Mouse (Mus musculus): Measurements from ENCODE around the gene Zfp42.
"Not testable (repeated sequence)": the region's sequence is repeated elsewhere in the genome, so short reads cannot be mapped to it uniquely, and the experiment has no call there.

Zfp42 gene

DNA sequence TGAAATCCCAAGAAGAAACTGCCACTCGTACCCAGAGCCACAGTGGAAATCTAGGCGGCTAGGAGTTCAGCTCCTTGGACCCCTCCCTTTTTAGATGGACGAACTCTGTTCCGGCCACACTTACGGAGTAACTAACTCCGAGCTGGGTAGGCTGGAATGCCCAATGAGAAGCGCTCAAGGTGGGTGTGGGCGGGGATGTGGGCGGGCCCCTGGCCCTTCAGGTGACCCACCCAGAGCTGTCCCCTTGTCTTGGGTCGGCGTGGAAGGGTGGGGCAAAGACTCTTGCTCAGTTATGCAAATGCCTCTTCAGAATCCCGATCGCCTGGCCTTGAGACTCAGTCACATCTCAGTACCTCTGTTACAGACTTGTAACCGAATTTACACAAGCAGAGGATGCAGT lies at the start of gene Zfp42:
Gene Zfp42, minus strand, starts transcription at position 85 of the 400 bp plus-strand sequence.
- no peak for DNase-seq (ENCODE audit: low read depth)

- DNase-seq (ENCODE audit: low read depth), result no peak
These were observed 49.4 kb upstream of the Zfp42 start for GRCm38 (mm10) chr8:43356069-43356770.

- not testable (repeated sequence) for DNase-seq (ENCODE audit: low read depth)
These were observed 45.5 kb upstream of the Zfp42 start for GRCm38 (mm10) chr8:43352241-43352640.

- DNase-seq (ENCODE audit: low read depth), result no peak
These were observed 31.8 kb upstream of the Zfp42 start for GRCm38 (mm10) chr8:43338555-43338954.

- DNase-seq (ENCODE audit: low read depth), result peak; percentile 4
These were observed 26.7 kb upstream of the Zfp42 start for GRCm38 (mm10) chr8:43333465-43333864.

GRCm38 (mm10) chr8:43331657-43332056 lies 24.9 kb upstream of the Zfp42 start:
- DNase-seq (ENCODE audit: low read depth), result no peak

DNA sequence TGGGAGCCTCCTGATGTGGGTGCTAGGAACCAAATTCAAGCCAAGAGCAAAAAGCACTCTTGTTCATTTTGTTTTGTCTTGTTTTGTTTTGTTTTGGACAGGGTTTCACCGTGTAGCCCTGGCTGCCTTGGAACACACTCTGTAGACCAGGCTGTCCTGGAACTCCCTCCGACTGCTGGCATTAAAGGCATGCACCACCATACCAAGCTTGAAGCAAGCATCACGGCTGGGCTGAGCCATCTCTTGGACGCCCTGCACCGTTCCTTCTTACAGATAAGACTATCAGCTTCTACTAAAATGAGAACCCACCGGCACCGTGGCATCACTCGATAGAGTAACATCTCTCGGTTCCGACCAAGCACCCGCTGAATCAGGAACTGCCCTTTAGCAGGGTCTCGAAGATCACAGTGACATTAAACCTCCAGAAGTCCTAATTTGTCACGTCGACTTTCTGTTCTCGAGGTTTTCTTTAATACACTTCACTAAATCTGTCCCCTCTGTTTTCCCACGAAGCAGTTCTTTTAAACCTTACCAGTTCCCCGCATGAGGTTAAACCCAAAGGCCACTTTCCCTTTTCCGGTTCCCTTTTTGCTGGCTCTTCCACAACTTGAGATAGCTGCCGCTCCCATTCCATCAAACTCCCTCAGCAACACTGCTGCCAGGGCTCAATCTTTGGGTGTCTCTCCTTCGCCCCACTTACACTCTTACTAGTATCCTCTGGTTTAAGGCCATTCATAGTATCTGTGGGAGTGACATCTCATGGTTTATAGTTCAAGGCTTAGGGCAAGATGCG lies 23.3 kb upstream of the Zfp42 start:
- no peak for DNase-seq (ENCODE audit: low read depth)

DNA sequence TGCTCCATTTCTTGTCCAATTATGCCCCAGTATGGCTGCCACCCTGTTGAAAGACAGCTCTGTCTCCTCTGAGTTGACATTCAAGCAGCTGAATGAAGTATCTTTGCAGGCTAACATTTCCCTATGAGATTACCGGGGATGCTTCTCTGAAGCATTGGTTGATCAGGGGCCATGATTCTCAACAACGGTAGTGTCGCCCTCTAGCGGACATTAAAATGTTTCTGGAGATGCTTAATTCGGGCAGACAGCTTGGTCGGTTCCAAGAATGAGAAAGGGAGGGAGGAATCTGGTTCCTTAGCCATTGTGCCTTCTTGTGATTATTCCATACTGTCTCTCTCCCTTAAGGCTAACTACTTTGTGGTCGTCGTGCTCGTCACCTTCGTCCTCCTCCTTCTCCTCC lies 21.9 kb upstream of the Zfp42 start:
- no peak for DNase-seq (ENCODE audit: low read depth)

DNA sequence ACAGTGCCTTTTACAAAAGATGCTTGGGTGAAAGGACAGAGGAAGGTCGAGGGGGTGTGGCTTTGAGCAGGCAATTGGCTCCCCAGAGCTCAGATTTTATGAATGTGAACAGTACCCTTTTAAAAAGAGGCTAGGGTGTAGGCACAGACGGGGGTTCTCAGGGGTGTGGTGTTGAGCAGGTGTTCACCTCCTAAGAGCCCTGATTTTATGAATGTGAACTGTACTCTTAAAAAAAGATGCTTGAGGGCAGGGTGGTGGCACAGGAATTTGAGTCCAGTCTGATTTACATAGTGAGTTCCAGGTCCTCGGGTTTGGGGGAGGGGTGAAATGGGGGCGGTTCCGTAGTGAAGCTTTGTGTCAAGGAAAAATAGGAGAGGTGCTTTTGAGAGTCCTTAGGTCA lies 14.0 kb upstream of the Zfp42 start:
- no peak for DNase-seq (ENCODE audit: low read depth)

GRCm38 (mm10) chr8:43308213-43308612 lies 1.4 kb upstream of the Zfp42 start:
- DNase-seq (ENCODE audit: low read depth), result no peak

DNA sequence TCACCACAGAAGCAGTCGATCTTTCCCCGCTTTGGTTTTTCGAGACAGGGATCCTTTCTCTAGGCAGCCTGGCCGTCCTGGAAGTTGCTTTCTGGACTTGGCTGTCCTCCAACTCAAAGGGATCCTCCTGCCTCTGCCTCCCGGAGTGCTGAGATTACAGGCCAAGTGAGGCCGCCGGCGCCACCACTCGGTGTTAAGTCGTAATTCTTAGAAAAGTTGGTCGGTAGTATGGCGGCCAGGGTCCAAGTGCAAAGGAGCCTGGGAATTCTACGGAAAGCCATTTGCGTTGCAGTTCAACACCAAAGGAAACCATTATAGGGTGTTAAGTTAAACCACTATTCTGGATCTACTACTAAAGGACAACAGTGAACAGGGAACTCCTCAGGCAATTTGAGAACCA lies 1.1 kb downstream of the Zfp42 start:
- no peak for DNase-seq (ENCODE audit: low read depth)

DNA sequence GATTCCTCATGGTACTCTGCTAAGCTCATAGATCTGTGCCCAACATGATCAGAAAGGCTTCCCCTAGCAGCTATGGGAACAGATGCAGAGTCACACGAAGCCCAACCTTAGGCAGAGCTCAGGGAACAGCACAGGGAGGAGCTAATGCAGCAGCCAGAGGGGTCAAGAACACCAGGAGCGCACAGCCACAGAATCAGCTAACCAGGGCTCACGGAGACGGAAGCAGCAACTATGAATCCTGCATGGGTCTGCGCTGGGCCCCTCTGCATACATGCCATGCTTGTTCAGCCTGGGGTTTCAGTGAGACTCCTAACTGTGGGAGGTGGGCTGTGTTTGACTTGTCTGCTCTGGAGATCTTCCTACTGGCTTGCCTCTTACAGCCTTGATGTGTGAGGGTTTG lies 7.0 kb downstream of the Zfp42 start:
- no peak for DNase-seq (ENCODE audit: low read depth)

DNA sequence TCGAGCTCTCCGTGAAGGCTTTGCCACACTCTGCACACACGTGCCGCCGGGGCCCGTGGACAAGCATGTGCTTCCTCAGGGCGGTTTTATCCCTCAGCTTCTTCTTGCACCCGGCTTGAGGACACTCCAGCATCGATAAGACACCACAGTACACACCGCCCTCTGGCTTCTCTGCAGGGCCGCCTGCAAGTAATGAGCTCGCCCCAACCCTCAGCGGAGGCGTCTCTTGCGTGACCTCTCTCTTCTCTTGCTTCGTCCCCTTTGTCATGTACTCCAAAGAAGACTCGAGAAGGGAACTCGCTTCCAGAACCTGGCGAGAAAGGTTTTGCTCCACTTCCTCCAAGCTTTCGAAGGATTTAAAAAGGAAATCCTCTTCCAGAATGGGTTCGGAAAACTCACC lies 11.0 kb downstream of the Zfp42 start:
- DNase-seq (ENCODE audit: low read depth), result no peak

DNA sequence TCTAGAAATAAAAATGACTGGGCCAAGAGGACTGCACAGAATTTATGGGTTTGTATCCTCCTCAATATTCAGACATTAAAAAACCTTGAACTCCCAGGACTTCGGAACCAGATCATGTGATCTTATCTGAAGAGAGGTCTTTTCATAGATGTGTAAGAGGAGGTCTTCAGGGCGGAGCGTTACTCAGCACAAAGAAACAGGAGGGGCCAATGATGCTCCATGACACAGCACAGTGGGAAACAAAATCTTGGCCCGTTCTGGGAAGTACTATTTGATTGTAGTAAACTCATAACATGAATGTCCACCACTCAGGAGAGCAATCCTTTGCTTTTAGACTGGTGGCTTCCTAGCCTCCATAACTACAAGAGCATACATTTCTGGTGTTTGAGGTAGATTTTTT lies 12.6 kb downstream of the Zfp42 start:
- DNase-seq (ENCODE audit: low read depth), result no peak

GRCm38 (mm10) chr8:43290424-43291111 lies 16.2 kb downstream of the Zfp42 start:
- no peak for DNase-seq (ENCODE audit: low read depth)

- DNase-seq (ENCODE audit: low read depth), result no peak
These were observed 17.0 kb downstream of the Zfp42 start for GRCm38 (mm10) chr8:43289781-43290180.

DNA sequence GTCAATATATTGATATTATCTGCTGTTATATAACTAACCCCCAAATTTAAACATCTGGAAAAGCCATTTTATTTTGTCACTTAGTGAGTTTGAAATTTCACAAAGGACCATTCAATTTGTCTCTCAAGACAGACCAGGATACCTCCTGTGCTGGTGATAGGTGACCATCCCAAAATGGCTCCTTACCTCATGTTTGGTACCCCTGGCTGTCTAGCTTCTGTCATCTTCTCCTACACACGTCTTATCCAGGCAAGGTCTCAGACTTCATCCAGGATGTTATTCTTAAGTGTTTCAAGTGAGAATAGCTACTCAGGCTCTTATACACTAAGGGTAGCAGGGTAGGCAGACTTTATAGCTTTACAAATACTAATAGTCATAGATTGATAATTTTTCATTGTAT lies 17.9 kb downstream of the Zfp42 start:
- DNase-seq (ENCODE audit: low read depth), result no peak

GRCm38 (mm10) chr8:43287456-43287855 lies 19.3 kb downstream of the Zfp42 start:
- DNase-seq (ENCODE audit: low read depth), result no peak

GRCm38 (mm10) chr8:43283231-43283630 lies 23.5 kb downstream of the Zfp42 start:
- no peak for DNase-seq (ENCODE audit: low read depth)

DNA sequence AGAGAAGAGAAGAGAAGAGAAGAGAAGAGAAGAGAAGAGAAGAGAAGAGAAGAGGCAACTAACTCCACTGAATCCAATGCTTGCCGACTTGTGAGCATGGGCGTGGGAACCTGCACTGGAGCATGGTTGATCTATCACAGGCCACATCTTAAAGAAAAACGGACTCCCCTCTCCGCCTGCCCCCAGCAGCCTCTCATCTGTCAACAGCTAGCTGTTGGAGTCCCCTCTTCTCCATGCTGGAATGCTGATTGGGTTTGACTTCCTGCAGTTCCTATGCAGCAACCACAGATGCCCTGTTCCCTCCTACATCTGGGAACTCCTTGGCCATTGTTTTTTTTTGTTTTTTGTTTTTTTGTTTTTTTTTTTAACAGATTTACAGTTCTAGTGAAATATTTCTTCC lies 28.4 kb downstream of the Zfp42 start:
- no peak for DNase-seq (ENCODE audit: low read depth)

DNA sequence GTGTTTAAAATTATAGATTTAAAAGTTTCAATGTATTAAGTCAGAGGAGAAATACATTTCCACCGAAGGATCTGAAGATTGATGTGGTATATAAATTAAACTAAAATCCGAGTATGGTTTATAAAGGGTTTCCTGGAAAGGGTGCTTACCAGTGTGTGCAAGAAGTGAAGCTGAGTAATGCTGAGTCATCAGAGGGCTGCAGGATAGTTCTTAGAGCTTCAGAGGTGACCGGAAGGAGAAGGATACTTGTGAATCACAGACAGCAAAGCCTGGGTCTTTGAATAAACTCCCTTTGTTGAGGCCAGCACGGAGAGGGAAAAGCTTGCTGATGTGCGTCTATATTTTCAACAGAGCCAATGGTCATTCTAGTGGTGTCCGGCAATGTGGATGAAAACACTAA lies 45.8 kb downstream of the Zfp42 start:
- no peak for DNase-seq (ENCODE audit: low read depth)

DNA sequence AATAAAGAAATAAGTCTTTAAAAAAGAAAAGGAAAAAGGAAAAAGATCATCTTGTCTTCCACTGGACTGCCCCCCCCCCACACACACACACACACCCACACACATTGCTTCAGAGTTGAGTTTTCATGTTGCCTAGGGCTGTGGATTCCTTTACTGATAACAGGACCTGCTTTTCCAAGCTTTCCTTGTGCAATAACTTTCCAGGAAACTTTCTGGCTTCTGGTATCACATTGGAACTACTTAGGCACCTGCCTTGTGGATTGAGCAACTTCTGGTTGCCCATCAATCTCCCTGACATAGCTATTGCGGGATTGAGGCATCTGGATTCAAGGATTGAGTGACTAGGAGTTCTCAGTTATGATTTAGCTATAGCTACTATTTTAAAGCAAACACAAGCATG lies 48.9 kb downstream of the Zfp42 start:
- no peak for DNase-seq (ENCODE audit: low read depth)

- no peak for DNase-seq (ENCODE audit: low read depth)
These were observed 51.1 kb downstream of the Zfp42 start for GRCm38 (mm10) chr8:43255695-43256094.
